Comparison of ENCODE assay signal across 18 mouse cellular contexts in genomic region chr7:71038537-71038936, GRCm38 (mm10).
DNase-seq lines count a peak whose midpoint lies in the region; ATAC-seq and TF ChIP-seq lines count a peak whose summit lies in the region.
"Had no signal": no experiment of that assay in that cellular context is flagged by ENCODE, and none has a peak within 500 bp of the region (broad histone marks: within the 10 kb centered on the region; RNA-seq: fewer than 3 reads in every experiment).

No protein-coding gene starts in this region.

- DNase-seq in kidney, postnatal 0 days (ENCODE audit: low spot score): no peak
- no peak for DNase-seq in kidney, postnatal 4 days
- DNase-seq in urinary bladder, postnatal 14 days (ENCODE audit: low spot score): peak; percentile 77
- DNase-seq in urinary bladder, postnatal 10 days (ENCODE audit: low spot score): no peak
- DNase-seq in lung, postnatal 25 days (ENCODE audit: low spot score): peak; percentile 18
- no peak for DNase-seq in cerebellum, postnatal 10 days
- DNase-seq: cerebellum, adult 18-20 months; cerebellum, postnatal 36 days; gastrocnemius, postnatal 25 days; layer of hippocampus, postnatal 36 days; thymus, postnatal 4 days had no signal

- H3K4me2 ChIP-seq in kidney, postnatal 0 days (ENCODE audit: low read length): no peak overlapping the region
- H3K4me2 ChIP-seq in neural tube, embryonic 15.5 days: no peak overlapping the region
- H3K4me2 ChIP-seq: embryonic facial prominence, embryonic 15.5 days; midbrain, embryonic 13.5 days; neural tube, embryonic 13.5 days had no signal

- no peaks in the 10 kb centered on the region for H3K9me3 ChIP-seq in kidney, postnatal 0 days (replicated peaks; ENCODE audit: low read length)
- no peaks in the 10 kb centered on the region for H3K9me3 ChIP-seq in neural tube, embryonic 15.5 days (replicated peaks)
- H3K9me3 ChIP-seq: embryonic facial prominence, embryonic 15.5 days; hindbrain, embryonic 10.5 days; midbrain, embryonic 13.5 days; neural tube, embryonic 13.5 days had no signal

- H3K4me1 ChIP-seq in kidney, postnatal 0 days (replicated peaks; ENCODE audit: insufficient read depth, low read length): no peaks in the 10 kb centered on the region
- H3K4me1 ChIP-seq in neural tube, embryonic 15.5 days: no peaks in the 10 kb centered on the region
- H3K4me1 ChIP-seq: embryonic facial prominence, embryonic 15.5 days; hindbrain, embryonic 10.5 days; neural tube, embryonic 13.5 days had no signal

- ATAC-seq in kidney, postnatal 0 days (replicated peaks; ENCODE audit: low FRiP score, low read depth): no peak
- ATAC-seq in neural tube, embryonic 15.5 days (ENCODE audit: low FRiP score): no peak
- ATAC-seq: forebrain, embryonic 16.5 days; midbrain, embryonic 13.5 days had no signal

- H3K4me3 ChIP-seq in kidney, postnatal 0 days (replicated peaks; ENCODE audit: low read depth, low read length): no peak overlapping the region
- no peak overlapping the region for H3K4me3 ChIP-seq in neural tube, embryonic 15.5 days (replicated peaks)
- H3K4me3 ChIP-seq: embryonic facial prominence, embryonic 15.5 days; hindbrain, embryonic 10.5 days; midbrain, embryonic 13.5 days; neural tube, embryonic 13.5 days had no signal

- H3K36me3 ChIP-seq in kidney, postnatal 0 days (ENCODE audit: insufficient read depth, low read length): no peaks in the 10 kb centered on the region
- H3K36me3 ChIP-seq in neural tube, embryonic 15.5 days: no peaks in the 10 kb centered on the region
- H3K36me3 ChIP-seq: embryonic facial prominence, embryonic 15.5 days; hindbrain, embryonic 10.5 days; midbrain, embryonic 13.5 days; neural tube, embryonic 13.5 days had no signal

- WGBS in kidney, postnatal 0 days: 75% methylated on average over 5 of the region's 5 CpGs
- 82% methylated on average over 5 of the region's 5 CpGs for WGBS in neural tube, embryonic 15.5 days

- TF ChIP-seq CTCF in kidney, postnatal 0 days (IDR thresholded peaks at IDR 0.05; ENCODE audit: low read depth): no peak

- H3K9ac ChIP-seq in kidney, postnatal 0 days (ENCODE audit: low read depth, low read length): no peak overlapping the region
- H3K9ac ChIP-seq in neural tube, embryonic 15.5 days (replicated peaks): no peak overlapping the region
- H3K9ac ChIP-seq: embryonic facial prominence, embryonic 15.5 days; liver, embryonic 14.5 days; midbrain, embryonic 13.5 days; neural tube, embryonic 13.5 days had no signal

- H3K27me3 ChIP-seq in kidney, postnatal 0 days (ENCODE audit: insufficient read depth, low read length): no peaks in the 10 kb centered on the region
- H3K27me3 ChIP-seq in neural tube, embryonic 15.5 days (replicated peaks): no peaks in the 10 kb centered on the region
- H3K27me3 ChIP-seq: embryonic facial prominence, embryonic 15.5 days; midbrain, embryonic 13.5 days; neural tube, embryonic 13.5 days had no signal

- peak overlapping the region; percentile 13; the same call in 1 of the 2 replicates for H3K27ac ChIP-seq in kidney, postnatal 0 days
- H3K27ac ChIP-seq in neural tube, embryonic 15.5 days (replicated peaks): no peak overlapping the region
- H3K27ac ChIP-seq: embryonic facial prominence, embryonic 15.5 days; hindbrain, embryonic 10.5 days; liver, embryonic 14.5 days; midbrain, embryonic 13.5 days; neural tube, embryonic 13.5 days had no signal

Comparison
In these comparisons a context has a peak if more than half of its experiments do, and no peak if none do; other contexts are left out.
1. DNase-seq: peak in urinary bladder, postnatal 14 days (single experiment) and lung, postnatal 25 days (single experiment); none in kidney, postnatal 0 days (single experiment), kidney, postnatal 4 days (0 of 2), urinary bladder, postnatal 10 days (single experiment) and cerebellum, postnatal 10 days (0 of 2).